Comparison of ENCODE assay signal across 10 mouse cellular contexts in genomic region chr8:105066761-105067160, GRCm38 (mm10). TPM values are rescaled to one million over a fixed set of nuclear protein-coding genes. Genes with fewer than 3 reads are reported as not detected.
DNase-seq lines count a peak whose midpoint lies in the region; ATAC-seq and TF ChIP-seq lines count a peak whose summit lies in the region.
"Had no signal": no experiment of that assay in that cellular context is flagged by ENCODE, and none has a peak within 500 bp of the region (broad histone marks: within the 10 kb centered on the region; RNA-seq: fewer than 3 reads in every experiment).

No protein-coding gene starts in this region.

- TF ChIP-seq EP300 in ES-Bruce4 (IDR thresholded peaks at IDR 0.05; ENCODE audit: insufficient read depth, low read depth, low read length), result no peak

- TF ChIP-seq CTCF in ES-Bruce4 (IDR thresholded peaks at IDR 0.05; ENCODE audit: low read depth, low read length), result peak; percentile 82

- H3K36me3 ChIP-seq in kidney, embryonic 16.5 days (ENCODE audit: insufficient read depth, low read length), result no peaks in the 10 kb centered on the region
- H3K36me3 ChIP-seq in ES-Bruce4 (ENCODE audit: control insufficient read depth, insufficient read depth, low read length, poor library complexity, severe bottlenecking), result no peaks in the 10 kb centered on the region
- no peaks in the 10 kb centered on the region for H3K36me3 ChIP-seq in midbrain, embryonic 13.5 days

- WGBS in kidney, embryonic 16.5 days, result 0% methylated on average over 1 of the region's 1 CpGs
- WGBS in midbrain, embryonic 13.5 days, result 0% methylated on average over 1 of the region's 1 CpGs

- H3K9me3 ChIP-seq in kidney, embryonic 16.5 days (ENCODE audit: low read length), result peaks cover 3% of the 10 kb centered on the region; the same call in 1 of the 2 replicates
- H3K9me3 ChIP-seq in ES-Bruce4 (replicated peaks; ENCODE audit: control insufficient read depth, insufficient read depth, low read length, poor library complexity, severe bottlenecking), result no peaks in the 10 kb centered on the region
- H3K9me3 ChIP-seq in midbrain, embryonic 13.5 days, result no peaks in the 10 kb centered on the region

- H3K4me2 ChIP-seq in kidney, embryonic 16.5 days (replicated peaks; ENCODE audit: low read depth, low read length), result no peak overlapping the region
- no peak overlapping the region for H3K4me2 ChIP-seq in midbrain, embryonic 13.5 days (replicated peaks)

- ATAC-seq in kidney, embryonic 16.5 days (ENCODE audit: low FRiP score, low TSS enrichment), result no peak
- ATAC-seq in erythroid progenitor cell, adult 5-6 weeks (replicated peaks; ENCODE audit: low FRiP score, poor library complexity, severe bottlenecking), result peak; percentile 49; the same call in 1 of the 2 replicates
- ATAC-seq in midbrain, embryonic 13.5 days, result 0 out of 2 replicates have a peak, but pooled peaks have one; percentile 27

- no peak overlapping the region for H3K9ac ChIP-seq in kidney, embryonic 16.5 days (replicated peaks; ENCODE audit: low read length)
- no peak overlapping the region for H3K9ac ChIP-seq in ES-Bruce4 (ENCODE audit: low read depth, poor library complexity, severe bottlenecking)
- H3K9ac ChIP-seq in midbrain, embryonic 13.5 days (replicated peaks), result no peak overlapping the region

- H3K27ac ChIP-seq in kidney, embryonic 16.5 days (ENCODE audit: low read length), result no peak overlapping the region
- H3K27ac ChIP-seq in ES-Bruce4 (ENCODE audit: insufficient read depth, low read length), result no peak overlapping the region
- no peak overlapping the region for H3K27ac ChIP-seq in midbrain, embryonic 13.5 days

- TF ChIP-seq POLR2A in ES-Bruce4 (IDR thresholded peaks at IDR 0.05; ENCODE audit: insufficient read depth, low read length), result no peak

- DNase-seq in kidney, adult 18-20 months, result peak; percentile 66
- DNase-seq in adrenal gland, postnatal 10 days, result peak; percentile 51
- peak; percentile 65 to 91 for DNase-seq in kidney, postnatal 36 days
- DNase-seq in urinary bladder, postnatal 10 days (ENCODE audit: low spot score), result no peak

- no peak overlapping the region for H3K4me3 ChIP-seq in kidney, embryonic 16.5 days (ENCODE audit: low read length)
- H3K4me3 ChIP-seq in ES-Bruce4 (ENCODE audit: low read depth, low read length), result no peak overlapping the region
- H3K4me3 ChIP-seq in midbrain, embryonic 13.5 days (replicated peaks), result no peak overlapping the region
- H3K4me3 ChIP-seq: myocyte had no signal

- H3K4me1 ChIP-seq in kidney, embryonic 16.5 days (ENCODE audit: insufficient read depth, low read length), result no peaks in the 10 kb centered on the region
- H3K4me1 ChIP-seq in ES-Bruce4 (ENCODE audit: control insufficient read depth, insufficient read depth, low read length), result no peaks in the 10 kb centered on the region
- H3K4me1 ChIP-seq in midbrain, embryonic 13.5 days (replicated peaks), result no peaks in the 10 kb centered on the region

- no peaks in the 10 kb centered on the region for H3K27me3 ChIP-seq in kidney, embryonic 16.5 days (ENCODE audit: insufficient read depth, low read length)
- no peaks in the 10 kb centered on the region; the same call in 1 of the 2 replicates for H3K27me3 ChIP-seq in ES-Bruce4 (ENCODE audit: control insufficient read depth, insufficient read depth, low read length, poor library complexity, severe bottlenecking)
- no peaks in the 10 kb centered on the region for H3K27me3 ChIP-seq in midbrain, embryonic 13.5 days

RNA-seq across cellular contexts. Expression of gene Ces3b, which starts 16.8 kb away (rescaled TPM):
- not detected in 2 replicates for polyA plus RNA-seq in kidney, embryonic 16.5 days (2015; fragmentation: Nextera tagmentation; extraction: Ambion mirVana)
- polyA plus RNA-seq in ES-Bruce4 (2011; ENCODE audit: insufficient read depth, insufficient read length, low read depth, missing spikeins), result not detected in 2 replicates
- not detected for total RNA-seq in adrenal gland, postnatal 10 days (2021)
- not detected in 2 replicates for total RNA-seq in erythroid progenitor cell, adult 5-6 weeks (2015; ENCODE audit: low replicate concordance)
- not detected in 2 replicates for total RNA-seq in erythroid progenitor cell, adult 5-6 weeks (2017; ENCODE audit: low replicate concordance)
- not detected in 2 replicates for polyA plus RNA-seq in midbrain, embryonic 13.5 days (2015; fragmentation: Nextera tagmentation; extraction: Ambion mirVana)
- polyA plus RNA-seq: myocyte had no signal

RNA-seq across cellular contexts. Expression of gene Ces3a, which starts 18.4 kb away (rescaled TPM):
- 0.09 TPM in 1 of 2 replicates, not detected in the other for polyA plus RNA-seq in kidney, embryonic 16.5 days (2015; fragmentation: Nextera tagmentation; extraction: Ambion mirVana)
- not detected in 2 replicates for polyA plus RNA-seq in ES-Bruce4 (2011; ENCODE audit: insufficient read depth, insufficient read length, low read depth, missing spikeins)
- 10 to 100 TPM; 40.6 to 68.1 TPM for total RNA-seq in adrenal gland, postnatal 10 days (2021)
- total RNA-seq in erythroid progenitor cell, adult 5-6 weeks (2015; ENCODE audit: low replicate concordance), result not detected in 2 replicates
- not detected in 2 replicates for total RNA-seq in erythroid progenitor cell, adult 5-6 weeks (2017; ENCODE audit: low replicate concordance)
- polyA plus RNA-seq in midbrain, embryonic 13.5 days (2015; fragmentation: Nextera tagmentation; extraction: Ambion mirVana), result not detected in 2 replicates
- polyA plus RNA-seq: gonadal fat pad, adult 2 months; myocyte had no signal
